Mouse (Mus musculus) thymus, adult 2 months (tissue): ENCODE results near the gene Mcm7. TPM values are rescaled to one million over a fixed set of nuclear protein-coding genes. Genes with fewer than 3 reads are reported as not detected.
"Not testable (repeated sequence)": the region's sequence is repeated elsewhere in the genome, so short reads cannot be mapped to it uniquely, and the experiment has no call there.

Experiments used
- DNase-seq: peaks from one replicate; pipeline ENCODE4 v3.0.0; 2021
- H3K27ac ChIP-seq: fragments of 200-500 bp; 2 replicates; pipeline ENCODE4 v1.5.1; 2012; ENCODE audit warnings: low read length, control low read depth; ENCODE audit not compliant: control insufficient read depth, insufficient read depth
- H3K27me3 ChIP-seq: fragments of 200-500 bp; 2 replicates; pipeline ENCODE4 v1.6.1; 2012; ENCODE audit warnings: mild to moderate bottlenecking, low read length, moderate library complexity, mixed read lengths; ENCODE audit not compliant: control insufficient read depth, insufficient read depth
- H3K36me3 ChIP-seq: fragments of 200-500 bp; 2 replicates; pipeline ENCODE4 v1.6.1; 2012; ENCODE audit warnings: mild to moderate bottlenecking, low read length, moderate library complexity; ENCODE audit not compliant: control insufficient read depth, insufficient read depth
- H3K4me1 ChIP-seq: fragments of 200-500 bp; replicated peaks from 2 replicates; pipeline ENCODE4 v1.6.1; 2012; ENCODE audit warnings: low read length; ENCODE audit not compliant: control insufficient read depth, insufficient read depth
- H3K4me3 ChIP-seq: fragments of 200-500 bp; 2 replicates; pipeline ENCODE4 v1.5.1; 2012; ENCODE audit warnings: mild to moderate bottlenecking, low read length, control low read depth, moderate library complexity; ENCODE audit not compliant: control insufficient read depth, insufficient read depth
- CTCF ChIP-seq: fragments of 200-500 bp; IDR thresholded peaks from 2 replicates; pipeline ENCODE4 v1.5.1; 2012; ENCODE audit warnings: mild to moderate bottlenecking, control low read depth, low read length, moderate library complexity, borderline replicate concordance; ENCODE audit not compliant: control insufficient read depth, poor library complexity, insufficient read depth; ENCODE audit errors: extremely low read depth
- POLR2A ChIP-seq: fragments of 200-500 bp; IDR thresholded peaks from 2 replicates; pipeline ENCODE4 v1.6.1; 2012; ENCODE audit warnings: mild to moderate bottlenecking, low read length, control low read depth, moderate library complexity; ENCODE audit not compliant: control insufficient read depth, poor library complexity, insufficient read depth; ENCODE audit errors: extremely low read depth
- WGBS: fragments of 180-500 bp; shearing (Covaris S2); methylation state at CpG from one replicate; pipeline ENCODE4 v1.1.7; 2018; 5-methylcytosine and 5-hydroxymethylcytosine counted together
- polyA plus RNA-seq: library from polyadenylated mRNA; depleted of rRNA; stranded (reverse); fragments of >200 nt; gene quantifications from 2 replicates; pipeline ENCODE4 v1.2.3, GENCODE M21; 2012; rRNA removed

The Mcm7 gene
- 181 and 227 TPM in 2 replicates for polyA plus RNA-seq

GRCm38 (mm10) chr5:138171695-138172491 is at the start of gene Mcm7, which contains the start of gene Ap4m1:
Gene Mcm7 (minus strand): TSS chr5:138172422.
Gene Ap4m1 (plus strand): TSS chr5:138172002.
- Histone ChIP-seq H3K36me3 (peaks cover 25% of the 10 kb centered on the region), H3K4me3 (peak within 1 kb of the TSS; percentile 86), H3K4me1 (0 out of 2 replicates have a peak, but pooled peaks cover 3% of the 10 kb centered on the region), H3K27me3 (no peaks in the 10 kb centered on the region), H3K27ac (peak within 1 kb of the TSS; percentile 76)
- under 1% methylated on average over 54 of the region's 54 CpGs for WGBS
- no peak for TF ChIP-seq CTCF
- peak; percentile 48; the same call in 1 of the 2 replicates for TF ChIP-seq POLR2A
- DNase-seq: peak; percentile 92

DNA sequence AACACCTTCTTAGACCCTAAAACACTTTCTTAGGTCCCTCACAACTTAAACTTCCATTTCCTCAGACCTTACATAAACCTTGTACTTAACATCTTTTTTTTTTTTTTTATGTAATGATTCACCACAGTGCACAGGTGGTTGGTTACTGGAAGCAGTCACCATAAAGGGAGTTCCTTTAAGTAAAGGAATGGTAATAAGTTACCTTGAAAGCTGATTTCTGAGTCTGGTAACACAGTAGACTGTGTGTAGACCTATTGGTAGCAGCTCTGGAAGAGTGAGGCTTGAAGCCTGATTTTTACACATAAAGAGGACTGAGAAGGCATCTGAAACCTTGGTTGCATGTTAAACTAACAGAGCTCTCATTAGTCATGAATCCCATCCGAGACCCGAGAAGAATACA is 47.6 kb upstream of the Mcm7 start:
- no peak overlapping the region for H3K27ac ChIP-seq
- TF ChIP-seq POLR2A: no peak
- TF ChIP-seq CTCF: no peak
- no peak for DNase-seq
- H3K36me3 ChIP-seq: no peaks in the 10 kb centered on the region
- WGBS: 85% methylated on average over 2 of the region's 2 CpGs
- H3K4me3 ChIP-seq: no peak overlapping the region
- H3K4me1 ChIP-seq: no peaks in the 10 kb centered on the region
- H3K27me3 ChIP-seq: no peaks in the 10 kb centered on the region

GRCm38 (mm10) chr5:138216632-138217031 is 44.4 kb upstream of the Mcm7 start:
- not testable (repeated sequence) for H3K4me1 ChIP-seq, H3K27me3 ChIP-seq, H3K36me3 ChIP-seq, DNase-seq, H3K27ac ChIP-seq, H3K4me3 ChIP-seq
- WGBS: 97% methylated on average over 13 of the region's 13 CpGs

DNA sequence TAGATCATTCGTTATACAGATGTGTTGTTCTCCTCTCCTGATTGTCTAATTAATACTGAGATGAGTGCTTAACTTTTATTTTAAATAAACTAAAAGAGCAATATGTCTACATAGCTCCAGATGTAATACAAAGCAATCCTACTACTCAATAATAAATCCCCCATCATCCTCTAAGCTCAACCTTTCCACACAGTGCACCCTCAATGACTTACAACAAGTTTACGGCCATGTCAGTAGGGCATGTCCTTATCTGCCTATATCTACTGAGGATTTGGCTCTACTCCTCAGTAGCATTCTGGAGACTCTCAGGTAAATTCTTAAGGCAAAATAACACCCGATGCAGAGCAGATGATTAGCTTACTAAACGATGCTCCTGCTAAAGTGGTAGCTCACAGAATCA is 35.7 kb upstream of the Mcm7 start:
- no peak overlapping the region for H3K27ac ChIP-seq
- no peaks in the 10 kb centered on the region for H3K27me3 ChIP-seq
- no peaks in the 10 kb centered on the region for H3K36me3 ChIP-seq
- no peak overlapping the region for H3K4me3 ChIP-seq
- no peaks in the 10 kb centered on the region for H3K4me1 ChIP-seq
- no peak for DNase-seq
- 93% methylated on average over 4 of the region's 4 CpGs for WGBS
- TF ChIP-seq CTCF: no peak
- TF ChIP-seq POLR2A: no peak

DNA sequence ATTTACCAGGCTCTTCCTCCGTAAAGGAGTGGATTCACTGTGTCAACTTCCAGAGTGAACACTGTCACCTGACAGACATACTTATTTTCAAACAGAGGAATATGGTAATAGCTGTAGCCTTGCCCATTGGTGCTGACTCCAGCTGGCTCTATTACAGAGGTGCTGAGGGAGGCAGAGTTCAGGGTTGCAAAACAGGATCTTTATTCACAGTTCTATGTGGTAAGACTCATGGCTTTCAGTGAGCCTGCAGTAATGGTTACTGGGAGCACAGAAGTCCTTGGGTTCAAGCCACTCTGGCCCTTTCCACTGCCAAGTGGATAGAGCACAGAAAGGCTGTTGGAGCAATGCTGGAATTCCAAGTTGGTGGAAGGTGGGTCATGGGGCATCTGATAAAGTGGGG is 35.0 kb upstream of the Mcm7 start:
- no peak overlapping the region for H3K27ac ChIP-seq
- no peaks in the 10 kb centered on the region for H3K4me1 ChIP-seq
- H3K27me3 ChIP-seq: no peaks in the 10 kb centered on the region
- 93% methylated on average over 1 of the region's 1 CpGs for WGBS
- no peak overlapping the region for H3K4me3 ChIP-seq
- TF ChIP-seq POLR2A (no peak), CTCF (no peak)
- no peak for DNase-seq
- H3K36me3 ChIP-seq: no peaks in the 10 kb centered on the region

GRCm38 (mm10) chr5:138202086-138202485 is 29.9 kb upstream of the Mcm7 start:
- Histone ChIP-seq H3K36me3 (no peaks in the 10 kb centered on the region), H3K4me1 (no peaks in the 10 kb centered on the region), H3K4me3 (no peak overlapping the region), H3K27ac (no peak overlapping the region), H3K27me3 (no peaks in the 10 kb centered on the region)
- DNase-seq: no peak
- TF ChIP-seq CTCF (no peak), POLR2A (no peak)
- 96% methylated on average over 3 of the region's 3 CpGs for WGBS

DNA sequence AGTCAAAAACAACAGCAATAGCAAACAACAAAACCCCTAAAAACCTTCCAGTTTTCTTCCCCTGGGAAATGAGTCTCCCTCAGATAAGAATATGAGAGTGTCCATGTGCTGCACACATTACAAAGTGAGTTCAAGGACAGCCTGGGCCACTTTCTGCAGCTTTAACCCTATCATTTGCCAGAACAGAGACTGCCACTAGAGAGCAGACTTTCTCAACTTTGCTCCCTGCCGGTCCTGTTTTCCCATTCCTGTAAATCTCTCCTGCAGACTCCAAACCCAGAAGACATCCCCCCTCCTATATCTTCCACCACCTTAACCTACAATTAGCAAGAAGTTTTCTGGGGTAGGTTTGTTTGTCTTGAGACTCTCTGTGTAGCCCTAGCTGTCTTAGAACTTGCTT is 27.4 kb upstream of the Mcm7 start:
- 27% methylated on average over 1 of the region's 1 CpGs for WGBS
- DNase-seq: no peak
- H3K27me3 ChIP-seq: no peaks in the 10 kb centered on the region

More for the DNA sequence above, 27.4 kb upstream of the Mcm7 start:
- Histone ChIP-seq H3K4me3 (no peak overlapping the region), H3K36me3 (no peaks in the 10 kb centered on the region), H3K4me1 (peaks cover 5% of the 10 kb centered on the region), H3K27ac (no peak overlapping the region)
- TF ChIP-seq CTCF (no peak), POLR2A (no peak)
